18 mouse cellular contexts compared by ENCODE assay signal in the genomic region with DNA sequence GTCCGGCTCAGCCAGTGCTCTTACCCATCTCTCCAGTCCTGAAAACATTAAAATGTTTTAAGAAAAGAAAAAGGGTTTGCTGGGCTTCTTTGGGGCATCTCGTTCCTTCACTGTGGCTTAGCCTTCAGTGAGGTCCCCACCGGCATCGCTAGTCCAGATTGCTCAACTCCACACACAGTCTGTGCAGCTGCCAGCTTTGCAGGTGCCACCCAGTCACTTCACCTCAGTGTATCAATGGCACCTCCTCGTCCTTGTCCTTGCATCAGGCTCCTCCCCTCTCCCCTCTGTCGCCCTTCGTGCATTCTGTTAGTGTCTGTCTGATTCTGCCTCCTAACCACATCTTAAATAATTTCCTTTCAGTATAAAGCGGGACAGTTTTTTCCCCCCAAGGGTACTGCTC. TPM values are rescaled to one million over a fixed set of nuclear protein-coding genes. Genes with fewer than 3 reads are reported as not detected.
DNase-seq lines count a peak whose midpoint lies in the region; ATAC-seq and TF ChIP-seq lines count a peak whose summit lies in the region.
"Had no signal": no experiment of that assay in that cellular context is flagged by ENCODE, and none has a peak within 500 bp of the region (broad histone marks: within the 10 kb centered on the region; RNA-seq: fewer than 3 reads in every experiment).

No protein-coding gene starts in this region.

- no peak for TF ChIP-seq CTCF in hindbrain, postnatal 0 days (IDR thresholded peaks at IDR 0.05; ENCODE audit: low read depth)

- H3K9me3 ChIP-seq in hindbrain, postnatal 0 days (ENCODE audit: low read length), result no peaks in the 10 kb centered on the region
- no peaks in the 10 kb centered on the region for H3K9me3 ChIP-seq in hindbrain, embryonic 13.5 days
- H3K9me3 ChIP-seq in intestine, embryonic 16.5 days (ENCODE audit: control insufficient read depth, low read length), result no peaks in the 10 kb centered on the region
- H3K9me3 ChIP-seq: embryonic facial prominence, embryonic 15.5 days; hindbrain, embryonic 10.5 days; kidney, embryonic 15.5 days; limb, embryonic 15.5 days; liver, embryonic 15.5 days; midbrain, embryonic 15.5 days had no signal

- H3K27ac ChIP-seq in hindbrain, postnatal 0 days, result no peak overlapping the region
- H3K27ac ChIP-seq in hindbrain, embryonic 13.5 days, result no peak overlapping the region
- no peak overlapping the region for H3K27ac ChIP-seq in intestine, embryonic 16.5 days (ENCODE audit: low read length)
- H3K27ac ChIP-seq: embryonic facial prominence, embryonic 15.5 days; hindbrain, embryonic 10.5 days; kidney, embryonic 15.5 days; limb, embryonic 15.5 days; liver, embryonic 15.5 days; midbrain, embryonic 15.5 days had no signal

- DNase-seq in hindbrain, postnatal 0 days (ENCODE audit: low spot score), result no peak
- DNase-seq in R1 (ENCODE audit: low read depth, low spot score), result peak; percentile 28
- DNase-seq in cerebellum, adult 18-20 months, result peak; percentile 43 to 51
- DNase-seq: embryo, embryonic 11 days; kidney, postnatal 4 days had no signal

- no peak overlapping the region for H3K4me2 ChIP-seq in hindbrain, postnatal 0 days (ENCODE audit: low read depth, low read length)
- no peak overlapping the region for H3K4me2 ChIP-seq in hindbrain, embryonic 13.5 days
- H3K4me2 ChIP-seq in intestine, embryonic 16.5 days (ENCODE audit: low read depth, low read length), result no peak overlapping the region
- H3K4me2 ChIP-seq: embryonic facial prominence, embryonic 15.5 days; kidney, embryonic 15.5 days; limb, embryonic 15.5 days; liver, embryonic 15.5 days; midbrain, embryonic 15.5 days had no signal

- 72% methylated on average over 8 of the region's 8 CpGs for WGBS in hindbrain, postnatal 0 days
- 84% methylated on average over 8 of the region's 8 CpGs for WGBS in hindbrain, embryonic 13.5 days
- 77% methylated on average over 8 of the region's 8 CpGs for whole genome bisulfite sequencing in intestine, embryonic 16.5 days

- no peaks in the 10 kb centered on the region for H3K4me1 ChIP-seq in hindbrain, postnatal 0 days (ENCODE audit: insufficient read depth, low read length)
- H3K4me1 ChIP-seq in hindbrain, embryonic 13.5 days (replicated peaks), result no peaks in the 10 kb centered on the region
- no peaks in the 10 kb centered on the region for H3K4me1 ChIP-seq in intestine, embryonic 16.5 days (ENCODE audit: control insufficient read depth, insufficient read depth, low read length)
- H3K4me1 ChIP-seq: kidney, embryonic 15.5 days; limb, embryonic 15.5 days; liver, embryonic 15.5 days; midbrain, embryonic 15.5 days had no signal

- no peak overlapping the region for H3K4me3 ChIP-seq in hindbrain, postnatal 0 days (ENCODE audit: low read length)
- no peak overlapping the region for H3K4me3 ChIP-seq in hindbrain, embryonic 13.5 days
- H3K4me3 ChIP-seq in intestine, embryonic 16.5 days (ENCODE audit: low read length), result no peak overlapping the region
- H3K4me3 ChIP-seq: embryonic facial prominence, embryonic 15.5 days; hindbrain, embryonic 10.5 days; kidney, embryonic 15.5 days; limb, embryonic 15.5 days; liver, embryonic 15.5 days; midbrain, embryonic 15.5 days; myocyte had no signal

- no peak overlapping the region for H3K9ac ChIP-seq in hindbrain, postnatal 0 days (replicated peaks; ENCODE audit: low read length)
- H3K9ac ChIP-seq in hindbrain, embryonic 13.5 days, result no peak overlapping the region
- H3K9ac ChIP-seq in intestine, embryonic 16.5 days (ENCODE audit: low read depth, low read length), result no peak overlapping the region
- H3K9ac ChIP-seq: embryonic facial prominence, embryonic 15.5 days; kidney, embryonic 15.5 days; limb, embryonic 15.5 days; liver, embryonic 15.5 days; midbrain, embryonic 15.5 days had no signal

- no peaks in the 10 kb centered on the region for H3K27me3 ChIP-seq in hindbrain, postnatal 0 days (ENCODE audit: insufficient read depth, low read length)
- H3K27me3 ChIP-seq in hindbrain, embryonic 13.5 days, result no peaks in the 10 kb centered on the region
- no peaks in the 10 kb centered on the region for H3K27me3 ChIP-seq in intestine, embryonic 16.5 days (replicated peaks; ENCODE audit: control insufficient read depth, insufficient read depth, low read length)
- H3K27me3 ChIP-seq: embryonic facial prominence, embryonic 15.5 days; kidney, embryonic 15.5 days; limb, embryonic 15.5 days; liver, embryonic 15.5 days; midbrain, embryonic 15.5 days had no signal

- H3K36me3 ChIP-seq in hindbrain, postnatal 0 days (ENCODE audit: insufficient read depth, low read length), result no peaks in the 10 kb centered on the region
- H3K36me3 ChIP-seq in hindbrain, embryonic 13.5 days, result no peaks in the 10 kb centered on the region
- no peaks in the 10 kb centered on the region for H3K36me3 ChIP-seq in intestine, embryonic 16.5 days (ENCODE audit: control insufficient read depth, insufficient read depth, low read length)
- H3K36me3 ChIP-seq: embryonic facial prominence, embryonic 15.5 days; hindbrain, embryonic 10.5 days; kidney, embryonic 15.5 days; limb, embryonic 15.5 days; liver, embryonic 15.5 days; midbrain, embryonic 15.5 days had no signal

- ATAC-seq in hindbrain, postnatal 0 days, result 0 out of 2 replicates have a peak, but pooled peaks have one; percentile 27
- no peak for ATAC-seq in hindbrain, embryonic 13.5 days (ENCODE audit: low FRiP score)
- 0 out of 2 replicates have a peak, but pooled peaks have one; percentile 56 for ATAC-seq in common myeloid progenitor, adult 5-6 weeks (replicated peaks; ENCODE audit: low read depth, poor library complexity, severe bottlenecking)
- no peak for ATAC-seq in intestine, embryonic 16.5 days
- no peak for ATAC-seq in inflammation-experienced regulatory T-cells, adult 6 months
- ATAC-seq: forebrain, embryonic 16.5 days; intestine, postnatal 0 days; midbrain, embryonic 15.5 days had no signal

RNA-seq across cellular contexts. Expression of a gene that starts 45.2 kb away (rescaled TPM):
- 120 and 121 TPM in 2 replicates for total RNA-seq in hindbrain, postnatal 0 days (2014; rRNA removed)
- polyA plus RNA-seq in hindbrain, postnatal 0 days (2015; fragmentation: Nextera tagmentation; extraction: Ambion mirVana), result 58.0 and 70.5 TPM in 2 replicates
- polyA plus RNA-seq in hindbrain, embryonic 13.5 days (2015; fragmentation: Nextera tagmentation; extraction: Ambion mirVana), result 68.0 and 70.2 TPM in 2 replicates
- total RNA-seq in common myeloid progenitor, adult 5-6 weeks (2017), result 0.09 TPM in 1 of 2 replicates, not detected in the other
- polyA plus RNA-seq in intestine, embryonic 16.5 days (2015; fragmentation: Nextera tagmentation; extraction: Ambion mirVana), result 1.3 and 1.9 TPM in 2 replicates
- 1 to 10 TPM in 2 of 3 experiments, under 1 TPM in 1; 0.34 to 4.1 (median 1.1) TPM for polyA plus RNA-seq in inflammation-experienced regulatory T-cells, adult 6 months (2017; shearing (Covaris generic))

Comparison
In these comparisons a context has a peak if more than half of its experiments do, and no peak if none do; other contexts are left out.
1. ATAC-seq: peak in hindbrain, postnatal 0 days (single experiment) and common myeloid progenitor, adult 5-6 weeks (single experiment); none in hindbrain, embryonic 13.5 days (single experiment), intestine, embryonic 16.5 days (single experiment) and inflammation-experienced regulatory T-cells, adult 6 months (single experiment).
2. RNA of a gene that starts 45.2 kb away (polyA plus RNA-seq): 58.0 to 70.5 TPM in hindbrain, postnatal 0 days and 68.0 to 70.2 TPM in hindbrain, embryonic 13.5 days; 1.3 to 1.9 TPM in intestine, embryonic 16.5 days and 0.34 to 4.1 TPM in inflammation-experienced regulatory T-cells, adult 6 months; every median in the first group is over 10 times any median in the second.